Mouse (Mus musculus) MEL-GATA-1-ER (cell line): ENCODE results near the gene Palld.

Source experiments
- DNase-seq: peaks from one replicate; pipeline ENCODE4 v3.0.0-alpha.2; 2012; ENCODE audit warnings: low read depth; ENCODE audit errors: extremely low read depth

Gene Palld

DNA sequence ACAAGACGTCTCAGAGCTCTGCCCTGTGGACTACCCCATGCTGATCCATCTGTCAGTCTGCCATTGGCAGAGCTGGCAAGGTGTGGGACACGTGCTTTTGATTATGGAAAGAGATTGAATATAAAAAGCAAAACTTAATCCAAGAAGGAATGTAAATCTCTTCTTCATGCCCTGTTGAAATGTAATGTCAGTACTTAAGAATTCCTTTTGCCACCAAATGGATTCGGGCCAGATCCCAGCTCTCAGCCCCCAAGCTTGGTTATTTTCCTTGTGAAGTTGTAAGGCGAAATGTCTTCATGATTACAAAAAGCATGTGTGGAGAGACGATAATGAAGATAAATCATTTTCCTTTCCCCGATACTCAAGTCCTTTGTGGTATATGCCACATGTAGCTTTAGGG, 126.6 kb downstream of the Palld start:
- no peak for DNase-seq

DNA sequence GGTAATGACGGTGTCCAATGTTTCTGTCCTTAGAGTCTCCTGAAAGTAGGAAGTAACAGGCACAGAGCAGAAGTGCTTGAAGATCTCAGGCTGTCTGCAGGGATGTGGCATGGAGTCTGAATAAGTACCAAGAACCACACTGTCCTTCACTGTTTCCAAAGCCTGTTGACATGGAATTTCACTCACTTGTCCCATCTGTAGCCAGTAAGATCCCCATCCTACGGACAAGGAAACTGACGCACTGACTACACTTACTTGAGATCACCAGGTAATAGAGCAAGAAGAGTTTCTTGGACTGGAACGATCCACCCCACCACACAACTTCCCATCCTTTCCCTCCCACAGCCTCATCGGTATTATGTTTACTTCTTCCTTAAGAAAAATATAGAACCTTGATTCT, 128.3 kb downstream of the Palld start:
- DNase-seq: no peak

DNA sequence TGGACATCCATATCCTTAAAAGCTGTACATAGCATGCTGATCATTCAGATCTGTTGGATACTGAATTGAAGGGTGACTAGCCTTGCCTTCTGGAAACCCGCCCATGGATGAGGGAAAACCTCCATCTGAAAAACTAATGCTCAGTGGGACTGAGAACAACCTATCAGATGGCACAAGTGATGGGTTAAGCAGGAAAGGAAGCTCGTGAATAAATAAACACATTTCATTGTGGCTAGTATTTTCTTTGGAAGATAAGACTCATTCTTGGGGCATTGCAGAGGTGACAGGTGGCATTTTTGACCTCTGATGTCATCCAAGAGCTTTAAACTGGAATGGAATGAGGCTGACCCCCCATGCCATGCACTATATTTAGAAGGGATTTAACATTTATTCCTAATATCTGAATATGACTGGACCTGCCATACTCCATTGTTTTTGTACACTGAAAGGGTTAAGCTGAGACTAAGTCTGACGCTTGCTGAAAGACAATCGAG, 128.8 kb downstream of the Palld start:
- DNase-seq: no peak

DNA sequence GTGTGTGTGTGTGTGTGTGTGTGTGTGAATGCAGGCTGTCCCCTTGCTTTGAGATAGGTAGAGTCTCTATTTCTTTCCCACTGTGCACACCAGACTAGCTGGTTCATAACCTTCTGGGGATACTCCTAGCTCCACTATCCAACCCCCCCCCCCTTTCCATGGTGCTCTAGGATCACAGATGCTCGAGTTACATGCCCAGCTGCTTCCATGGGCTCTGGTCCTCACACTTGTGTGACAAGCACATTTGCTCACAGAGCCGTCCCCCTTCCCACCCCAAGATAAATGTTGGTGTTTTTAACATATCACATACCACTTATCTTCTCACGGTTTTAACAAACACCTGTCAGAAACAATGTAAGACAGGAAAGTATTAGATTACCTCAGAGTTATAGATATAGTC, 131.2 kb downstream of the Palld start:
- DNase-seq: no peak

DNA sequence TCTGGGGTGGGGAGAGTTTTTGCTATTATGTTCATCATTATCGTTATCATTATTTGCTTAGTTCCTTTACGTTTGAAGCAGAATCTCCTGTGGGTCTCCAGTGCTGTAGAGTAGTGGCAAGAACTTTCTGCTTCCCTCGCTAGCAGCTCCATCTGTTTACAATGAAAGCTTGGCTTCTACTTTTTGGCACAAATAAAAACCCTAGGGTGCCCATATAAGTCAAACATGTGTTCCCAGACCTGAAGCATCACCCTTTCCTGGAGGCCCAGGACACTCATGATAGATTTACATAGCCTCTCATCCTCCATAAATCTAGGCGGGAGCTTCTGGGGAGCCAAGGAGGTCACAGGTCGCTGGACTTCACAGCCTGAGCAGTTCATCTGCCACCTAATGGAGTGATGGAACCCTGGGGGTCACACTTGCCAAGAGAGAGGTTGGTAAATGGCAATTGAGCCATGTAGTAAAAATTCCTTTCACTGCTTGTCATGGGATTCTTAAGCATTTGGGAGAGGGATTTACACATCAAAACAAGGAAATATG, 133.1 kb downstream of the Palld start:
- no peak for DNase-seq

DNA sequence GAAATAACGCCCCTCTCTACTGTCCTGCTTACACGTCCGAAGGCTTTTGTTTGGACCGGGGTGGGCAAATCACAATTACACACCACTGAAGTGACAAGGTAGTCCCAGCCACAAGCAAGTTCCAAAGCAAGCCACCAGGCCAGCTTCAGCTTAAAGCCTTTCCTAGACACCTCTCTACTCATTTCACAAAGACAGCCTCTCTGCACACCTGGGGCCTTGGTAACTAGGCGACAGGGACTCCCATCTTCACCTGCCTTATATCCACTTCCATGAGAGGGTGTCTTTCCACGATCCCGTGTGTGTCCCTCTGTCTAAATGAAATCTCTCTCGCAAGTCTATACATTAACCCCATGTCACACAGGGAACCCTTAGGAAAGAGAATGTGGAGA, 142.3 kb downstream of the Palld start:
- DNase-seq: no peak

DNA sequence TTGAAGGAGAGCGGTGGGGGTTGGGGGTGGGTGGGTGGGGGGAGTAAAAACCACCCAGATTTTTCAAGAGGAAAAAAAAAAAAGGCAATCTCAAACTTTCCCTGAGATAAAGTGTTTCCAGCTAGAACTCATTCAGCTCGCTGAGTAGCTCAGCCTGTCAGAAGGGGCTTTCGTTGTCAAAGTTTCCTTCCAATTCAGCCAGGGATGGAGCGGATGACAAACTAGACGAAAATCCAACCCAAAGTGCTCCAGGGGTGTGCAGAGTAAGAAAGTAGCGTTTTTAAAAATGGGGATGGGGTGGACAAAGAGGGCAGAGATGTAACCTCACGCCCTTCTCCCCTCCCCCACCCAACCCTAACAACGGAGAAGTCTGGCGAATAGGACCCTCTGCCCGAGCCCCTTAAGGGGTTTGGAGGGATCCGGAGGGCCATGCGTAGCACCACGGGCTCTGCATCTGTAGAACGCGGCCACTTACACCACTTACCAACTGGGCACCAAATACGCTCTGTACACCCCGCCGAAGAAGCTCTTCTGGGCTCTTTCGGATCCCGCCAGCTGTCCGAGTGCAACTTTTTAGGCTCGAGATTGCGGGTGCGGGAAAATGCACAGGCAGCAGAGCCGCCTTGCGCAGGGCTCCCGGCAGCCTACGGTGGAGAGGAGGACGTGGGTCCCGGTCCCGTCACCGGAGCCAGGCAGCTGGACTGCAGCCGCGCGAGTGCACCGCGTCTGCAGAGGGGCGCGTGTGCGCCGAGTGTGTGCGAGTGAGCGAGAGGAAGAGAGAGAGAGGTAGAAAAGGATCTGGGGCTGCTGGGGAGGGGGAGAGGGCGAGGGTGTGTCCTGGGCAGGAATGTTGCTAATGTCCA, 142.9 kb downstream of the Palld start:
- DNase-seq: no peak

DNA sequence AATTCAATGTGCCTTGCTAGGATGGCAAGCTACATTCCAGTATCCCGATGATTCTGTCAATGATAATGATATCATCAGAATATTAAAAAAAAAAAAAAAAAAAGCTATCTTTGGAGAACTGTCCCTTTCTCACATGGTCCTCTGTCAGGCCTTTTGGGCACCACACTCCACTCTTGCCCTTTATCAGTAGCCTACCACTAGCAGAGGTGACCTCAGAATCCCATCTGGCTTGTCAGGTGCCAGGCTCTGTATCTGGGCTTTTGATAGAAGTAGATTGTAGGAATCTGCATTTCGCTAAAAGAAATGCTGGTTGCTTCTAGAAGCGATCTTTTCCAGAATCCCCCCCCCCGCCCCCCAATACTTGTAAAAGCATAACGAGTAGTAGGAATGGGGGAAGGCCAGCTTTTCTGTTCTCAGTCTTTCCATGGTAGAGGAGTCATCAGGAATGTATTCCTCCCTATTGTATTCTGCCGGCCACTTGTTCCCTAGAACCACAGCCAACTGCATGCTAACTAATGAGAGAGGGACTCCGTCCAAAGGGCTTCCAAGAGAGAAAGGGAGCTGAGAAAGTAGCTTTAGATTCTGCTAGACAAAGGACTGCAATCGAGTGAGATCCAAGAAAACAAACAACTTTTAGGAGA, 143.7 kb downstream of the Palld start:
- no peak for DNase-seq

DNA sequence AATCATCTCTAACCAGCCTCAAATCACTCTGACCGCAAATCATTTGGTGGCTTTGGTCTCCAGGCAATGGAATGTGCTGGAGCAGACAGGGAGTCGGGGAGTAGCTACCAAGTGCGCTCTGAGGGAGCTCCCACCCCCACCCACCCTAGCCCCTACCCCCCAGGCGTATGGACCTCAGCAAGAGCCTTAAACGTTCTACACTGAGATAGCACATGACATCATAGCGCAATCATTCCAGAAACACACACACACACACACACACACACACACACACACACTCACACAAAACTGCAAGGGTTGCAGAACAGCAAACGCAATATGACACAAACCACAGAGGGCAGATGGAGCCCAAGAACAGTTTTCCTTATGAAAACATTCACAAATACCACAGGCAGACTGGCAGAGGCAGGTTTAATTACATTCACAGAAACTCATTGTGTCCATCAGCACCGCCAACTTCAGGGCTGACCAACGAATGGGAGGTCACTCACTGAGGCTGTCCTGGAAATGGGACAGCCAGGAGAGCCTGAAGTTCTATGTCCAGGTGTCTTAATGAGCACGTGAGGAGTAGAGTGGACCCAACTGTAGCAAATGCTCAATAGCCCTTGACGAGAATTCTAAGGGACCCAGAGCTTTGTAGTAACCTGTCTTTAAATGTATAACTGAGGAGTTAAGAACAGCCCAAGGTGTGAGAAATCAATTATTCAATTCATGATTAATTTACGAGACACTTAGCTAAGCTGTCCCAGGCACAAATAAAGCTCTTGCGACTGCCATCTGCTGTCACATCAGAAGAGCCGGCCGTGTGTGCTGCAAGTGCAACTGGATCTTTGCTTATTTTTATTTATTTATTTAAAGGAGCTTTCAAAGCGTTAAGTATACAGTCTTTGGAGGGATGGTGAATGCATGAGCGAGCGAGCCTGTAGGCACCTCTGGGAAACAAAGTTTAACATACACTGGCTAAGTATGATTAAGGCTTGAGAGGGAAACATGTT, 145.2 kb downstream of the Palld start:
- no peak for DNase-seq

DNA sequence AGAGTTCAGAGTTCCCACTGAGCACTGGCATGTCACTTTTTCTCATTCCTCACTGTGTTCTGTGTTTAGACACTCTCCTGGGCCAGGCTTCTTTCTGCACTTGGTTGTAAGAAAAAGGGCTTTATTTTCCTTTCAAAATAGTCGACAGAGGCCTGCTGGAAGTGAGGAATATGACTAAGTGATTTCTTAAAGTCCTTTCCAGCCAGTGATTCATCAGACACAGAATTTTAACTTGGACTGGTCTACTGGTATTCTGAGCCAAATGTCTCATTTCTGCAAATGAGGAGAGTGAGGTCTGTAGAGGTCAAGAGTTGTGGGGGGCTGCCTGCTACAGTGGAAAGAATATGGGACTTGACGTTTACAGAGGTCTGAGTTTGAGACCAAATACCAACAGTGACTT, 147.3 kb downstream of the Palld start:
- no peak for DNase-seq

DNA sequence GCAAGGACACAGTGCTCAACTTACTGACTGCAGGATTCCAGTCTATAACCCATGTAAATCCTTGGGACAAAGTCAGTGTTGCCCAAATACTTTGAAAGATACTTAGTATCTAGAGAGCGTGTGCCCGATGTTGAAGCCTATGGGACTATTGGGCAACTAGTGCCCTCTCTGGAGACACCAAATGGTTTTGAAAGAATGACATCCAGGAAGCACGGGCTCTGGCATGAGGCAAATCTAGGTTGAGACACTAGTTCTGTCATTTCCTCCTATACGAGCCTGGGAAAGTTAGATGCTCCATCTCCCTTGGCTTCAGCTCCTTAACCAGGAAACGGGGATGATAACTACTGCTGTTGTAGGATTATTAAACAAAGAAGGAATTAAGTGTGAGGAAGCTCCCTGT, 155.4 kb downstream of the Palld start:
- DNase-seq: no peak

DNA sequence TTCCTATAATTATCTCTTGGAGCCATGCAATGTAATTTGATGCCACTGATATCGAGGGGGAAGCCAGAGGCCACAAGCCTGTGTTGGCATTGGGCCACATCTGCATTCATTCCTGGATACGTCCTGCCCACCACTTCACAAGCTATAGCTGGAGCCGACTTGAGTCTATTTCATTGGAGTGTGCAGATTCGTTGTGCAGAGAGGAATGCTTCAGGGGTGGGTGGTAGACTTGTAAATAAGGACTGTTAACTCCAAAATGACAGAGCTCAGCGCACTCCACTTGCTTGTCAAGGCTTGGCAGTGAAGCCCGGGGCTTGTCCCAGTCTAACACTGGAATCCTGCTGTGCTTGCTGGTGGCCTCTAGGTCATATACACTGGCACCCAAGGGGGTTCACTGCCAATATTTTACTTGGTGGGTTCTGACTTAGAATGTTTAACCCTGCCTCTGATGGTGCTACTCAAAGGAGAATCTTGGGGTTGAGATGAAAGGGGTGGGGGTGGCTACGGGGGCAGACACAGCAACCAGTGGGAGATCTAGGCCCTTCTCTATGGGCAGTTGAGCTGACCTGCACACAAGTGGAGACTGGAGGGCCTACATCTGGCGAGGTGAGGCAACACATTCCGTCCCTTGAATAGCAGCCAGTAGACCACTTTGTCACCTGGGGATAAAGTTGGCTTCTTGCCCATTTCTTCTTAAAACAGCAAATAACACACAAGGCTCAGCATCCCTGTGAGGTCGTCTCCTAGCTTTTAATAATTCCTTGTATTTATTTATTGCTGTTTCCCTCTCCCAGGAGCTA, 157.1 kb downstream of the Palld start:
- peak; percentile 6 for DNase-seq

DNA sequence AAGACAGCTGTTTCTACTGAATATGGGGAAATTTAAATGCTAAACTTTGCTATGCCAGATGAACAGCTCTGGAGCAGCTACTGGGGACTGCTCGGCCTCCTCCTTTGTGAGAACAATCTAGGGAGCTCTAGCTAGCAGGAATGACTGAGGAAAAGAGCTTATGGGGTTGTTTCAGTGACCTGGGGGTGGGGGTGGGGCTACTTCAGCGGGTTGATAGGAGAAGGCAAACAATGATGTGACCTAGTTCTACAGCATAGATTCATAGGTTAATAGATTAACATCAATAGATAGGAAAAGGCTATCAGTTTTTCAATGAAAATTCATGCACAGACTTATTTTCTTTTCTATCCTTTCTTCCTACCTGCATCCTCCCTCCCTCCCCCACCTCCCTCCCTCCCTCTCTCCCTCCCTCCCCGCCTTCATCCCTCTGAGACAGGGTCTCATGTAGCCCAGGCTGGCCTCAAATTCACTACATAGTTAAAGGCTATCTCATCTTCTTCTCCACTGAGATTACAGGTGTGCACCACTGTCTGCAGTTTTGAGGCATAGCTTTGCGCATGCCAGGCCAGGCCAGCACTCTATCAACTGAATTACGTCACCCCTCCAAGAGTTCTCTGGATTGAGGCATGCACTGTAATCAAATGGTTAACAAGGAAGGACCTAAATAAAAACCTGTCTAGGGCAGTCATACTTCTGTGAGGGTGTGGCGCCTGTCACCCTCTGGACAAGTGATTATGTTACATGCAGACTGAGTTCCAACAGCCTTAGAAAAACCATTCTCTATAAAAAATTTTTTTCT, 158.5 kb downstream of the Palld start:
- no peak for DNase-seq

DNA sequence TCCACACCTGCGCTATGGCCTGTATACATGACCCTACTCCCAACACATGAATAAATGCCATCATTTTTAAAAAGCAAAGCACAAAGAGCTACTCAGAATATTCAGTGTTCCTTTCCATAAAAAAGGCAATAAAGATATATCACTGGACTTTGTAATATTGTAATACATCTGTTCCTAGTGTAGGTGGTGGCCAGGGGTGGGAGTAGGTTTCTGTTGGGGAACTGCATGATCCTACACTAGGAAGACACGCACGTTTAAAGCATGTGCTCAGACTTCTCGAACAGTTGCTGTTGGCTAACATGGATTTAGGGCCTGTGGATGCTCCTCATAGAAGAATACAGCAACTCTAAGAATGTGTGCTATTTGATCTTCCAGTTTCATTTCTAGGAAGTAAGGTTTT, 165.0 kb downstream of the Palld start:
- DNase-seq: no peak

DNA sequence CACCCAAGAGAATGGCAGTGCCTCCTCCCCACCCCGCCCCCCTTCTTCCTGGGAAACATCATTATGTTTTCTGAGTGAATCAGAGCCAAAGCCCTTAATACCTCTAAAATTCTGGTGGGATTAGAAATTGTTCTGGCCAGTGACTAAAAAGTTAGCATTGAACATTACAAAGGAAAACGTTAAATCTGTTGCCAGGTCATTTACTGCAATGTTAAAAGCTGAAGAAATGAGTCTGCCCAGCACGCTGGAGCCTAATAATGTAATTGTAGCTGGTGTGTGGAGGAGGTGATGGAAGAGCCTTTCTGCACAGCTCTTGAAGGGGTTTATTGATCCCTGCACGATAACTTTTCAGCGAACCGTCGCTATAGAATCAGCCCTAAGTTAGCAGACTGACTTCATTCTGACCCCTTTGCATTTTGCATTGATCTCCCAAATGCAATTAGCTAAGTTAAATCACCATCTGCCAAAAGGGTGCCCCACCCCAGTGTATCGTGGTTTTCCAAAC, 165.7 kb downstream of the Palld start:
- DNase-seq: no peak

DNA sequence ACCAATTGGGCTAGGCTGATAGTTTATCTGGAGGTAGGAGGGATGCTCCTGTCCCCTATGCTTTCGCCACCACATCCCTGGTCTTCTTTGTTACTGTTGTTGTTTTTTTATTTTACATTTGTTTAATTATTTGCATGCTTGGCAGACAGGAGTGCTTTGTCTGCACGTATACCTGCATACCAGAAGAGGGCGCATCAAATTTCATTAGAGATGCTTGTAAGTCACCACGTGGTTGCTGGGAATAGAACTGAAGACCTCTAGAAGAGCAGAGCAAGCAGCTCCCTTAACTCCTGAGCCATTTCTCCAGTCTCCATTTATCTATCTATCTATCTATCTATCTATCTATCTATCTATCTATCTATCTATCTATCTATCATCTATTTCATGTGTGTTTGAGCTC, 166.4 kb downstream of the Palld start:
- DNase-seq: peak; percentile 1

DNA sequence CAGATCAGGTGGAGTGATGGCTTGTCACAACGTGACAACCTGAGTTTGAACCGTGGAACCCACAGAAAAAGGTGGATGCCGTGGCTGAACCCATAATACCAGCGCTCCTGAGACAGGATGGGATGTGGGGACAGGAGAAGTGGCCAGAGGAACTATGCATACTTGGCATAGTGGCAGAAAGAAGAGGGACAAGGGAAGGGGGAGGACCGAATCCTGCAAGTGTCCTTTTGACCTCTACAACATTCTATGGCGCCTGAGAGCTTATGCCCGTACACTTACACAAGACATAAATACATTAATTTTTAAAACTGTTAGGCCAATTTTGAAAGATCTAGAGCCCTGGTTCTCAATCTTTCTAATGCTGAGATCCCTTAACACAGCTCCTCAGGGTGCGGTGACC, 168.3 kb downstream of the Palld start:
- DNase-seq: no peak

DNA sequence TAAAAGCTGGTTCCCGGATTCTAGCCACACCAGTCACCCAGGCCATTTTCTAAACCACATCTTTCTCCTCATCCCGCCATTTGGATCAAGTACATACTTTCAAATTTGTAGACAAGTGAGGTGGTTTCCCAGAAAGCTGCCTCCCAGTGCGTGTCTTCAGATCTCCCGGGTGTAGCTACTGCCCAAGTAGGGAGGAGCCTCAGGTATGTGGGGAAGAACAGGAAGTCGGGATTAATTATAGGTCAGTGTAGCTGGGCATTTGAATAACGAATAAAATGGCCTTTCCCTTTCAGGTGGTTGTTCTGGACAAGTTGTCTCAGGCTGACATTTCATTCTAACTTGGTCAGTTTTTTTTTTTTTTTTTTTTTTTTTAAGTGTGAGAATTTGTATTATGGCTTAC, 170.3 kb downstream of the Palld start:
- DNase-seq: no peak

DNA sequence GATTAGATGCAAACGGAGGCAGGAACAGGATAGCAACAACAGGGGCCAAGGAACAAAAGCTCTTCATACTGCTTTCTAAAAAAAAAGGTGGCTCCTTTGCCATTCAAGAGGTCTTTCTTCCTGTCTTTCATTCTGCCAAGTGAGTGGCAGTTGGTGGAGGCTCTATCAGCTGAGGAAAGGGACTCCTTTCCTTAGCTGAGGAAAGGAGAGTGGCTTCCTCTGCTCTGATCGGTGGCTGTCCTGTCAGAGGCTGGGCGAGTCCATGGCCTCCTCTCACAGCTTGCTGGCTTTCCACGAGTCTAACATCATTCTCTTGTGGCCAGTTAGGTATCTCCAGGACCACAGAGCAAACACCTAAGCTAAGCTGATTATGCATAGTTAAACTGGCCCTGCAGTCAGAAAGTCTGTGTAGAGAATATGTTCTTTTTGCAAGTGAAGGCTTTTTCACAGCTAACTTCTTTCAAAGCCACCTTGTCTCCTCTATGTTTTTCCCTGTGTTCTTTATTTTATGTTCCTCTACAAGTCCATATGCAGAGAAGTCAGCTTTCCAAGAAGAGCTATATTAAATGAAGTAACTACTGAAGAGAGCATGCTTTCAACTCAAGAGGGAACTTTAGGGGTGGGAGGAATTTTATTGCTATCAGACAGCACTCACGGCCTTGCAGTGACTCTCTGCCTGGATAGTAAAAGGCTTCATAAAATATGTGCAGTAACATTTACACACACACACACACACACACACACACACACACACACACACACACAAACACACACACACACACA, 171.0 kb downstream of the Palld start:
- no peak for DNase-seq
